Mouse (Mus musculus) cortical plate, adult 2 months (tissue): ENCODE results near the gene Colec11.

Source experiments
- CTCF ChIP-seq: fragments of 200-500 bp; IDR thresholded peaks from 2 replicates; pipeline ENCODE4 v1.5.1; 2011; ENCODE audit warnings: mild to moderate bottlenecking, control low read depth, low read length; ENCODE audit not compliant: insufficient read depth; ENCODE audit errors: extremely low read depth
- POLR2A ChIP-seq: fragments of 200-500 bp; IDR thresholded peaks from 2 replicates; pipeline ENCODE4 v1.6.1; 2011; ENCODE audit warnings: mild to moderate bottlenecking, low read length, control low read depth; ENCODE audit not compliant: insufficient read depth; ENCODE audit errors: extremely low read depth

- TF ChIP-seq CTCF (no peak), POLR2A (no peak)
Measured at GRCm38 (mm10) chr12:28590428-28590827, 32.7 kb downstream of the Colec11 start.
